Mouse (Mus musculus): ENCODE data around the gene Hapln1.

DNA sequence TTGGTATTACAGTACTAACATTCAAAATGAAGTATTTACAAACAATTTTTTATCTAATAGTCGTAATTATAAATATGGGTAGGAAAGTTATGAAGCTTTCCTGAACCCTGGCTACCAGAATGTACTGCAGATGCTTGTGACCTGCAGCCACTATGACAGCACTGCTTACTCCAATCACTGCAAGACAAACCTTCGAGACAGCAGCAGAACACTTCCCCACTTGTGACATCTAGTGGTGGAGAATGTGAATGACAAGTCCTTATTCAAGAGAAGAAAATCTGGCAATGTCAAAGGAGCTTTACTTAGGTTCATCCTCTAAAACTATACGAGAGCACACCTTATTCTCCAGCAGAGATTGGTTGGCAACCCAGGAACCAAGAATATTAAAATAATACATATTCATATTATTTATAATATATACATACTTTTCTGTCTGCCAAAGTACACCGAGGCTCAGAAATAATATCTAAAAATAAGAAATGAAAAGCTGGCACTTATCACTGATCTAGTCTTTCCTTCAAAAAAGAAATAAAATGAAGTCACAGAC, 94.6 kb downstream of the Hapln1 start:
- TF ChIP-seq CTCF (IDR thresholded peaks at IDR 0.05; ENCODE audit: low read depth, low read length): peak; percentile 37; the same call in 1 of the 2 replicates
- no peak for TF ChIP-seq POLR2AphosphoS5 (IDR thresholded peaks at IDR 0.05; ENCODE audit: insufficient replicate concordance, low read depth, low read length)
- TF ChIP-seq TAL1 (conservative IDR thresholded peaks at IDR 0.05; ENCODE audit: low read depth, low read length): no peak
- TF ChIP-seq GATA1 (IDR thresholded peaks at IDR 0.05; ENCODE audit: borderline replicate concordance, low read length): no peak

Data from G1E (cell line).